Mouse (Mus musculus): Measurements from ENCODE around the gene Gm28035. TPM values are rescaled to one million over a fixed set of nuclear protein-coding genes. Genes with fewer than 3 reads are reported as not detected.
A peak's percentile ranks its signal among the peaks of the same experiment; 100 is the strongest.

Gene Gm28035
- polyA plus RNA-seq, 1 experiment, result 6.4 TPM

- Histone ChIP-seq H3K27me3 (replicated peaks; ENCODE audit: control insufficient read depth, insufficient read depth, low read length) (no peaks in the 10 kb centered on the region), H3K4me1 (ENCODE audit: control insufficient read depth, insufficient read depth, low read length) (peaks cover 10% of the 10 kb centered on the region), H3K4me3 (ENCODE audit: insufficient read depth, low read depth, low read length) (peak overlapping the region; percentile 89; the same call in 1 of the 2 replicates), H3K36me3 (ENCODE audit: control insufficient read depth, insufficient read depth, low read length) (no peaks in the 10 kb centered on the region), H3K27ac (ENCODE audit: insufficient read depth, low read depth, low read length) (no peak overlapping the region)
- WGBS, result 92% methylated on average over 5 of the region's 5 CpGs
- no peak for TF ChIP-seq CTCF (conservative IDR thresholded peaks at IDR 0.05; ENCODE audit: insufficient read depth, insufficient read length, low read depth, low read length)
- TF ChIP-seq POLR2A (IDR thresholded peaks at IDR 0.05; ENCODE audit: low read depth, low read length), result no peak
- no peak for DNase-seq
Measured at GRCm38 (mm10) chr2:30285004-30285403, 44.6 kb downstream of the Gm28035 start.

DNA sequence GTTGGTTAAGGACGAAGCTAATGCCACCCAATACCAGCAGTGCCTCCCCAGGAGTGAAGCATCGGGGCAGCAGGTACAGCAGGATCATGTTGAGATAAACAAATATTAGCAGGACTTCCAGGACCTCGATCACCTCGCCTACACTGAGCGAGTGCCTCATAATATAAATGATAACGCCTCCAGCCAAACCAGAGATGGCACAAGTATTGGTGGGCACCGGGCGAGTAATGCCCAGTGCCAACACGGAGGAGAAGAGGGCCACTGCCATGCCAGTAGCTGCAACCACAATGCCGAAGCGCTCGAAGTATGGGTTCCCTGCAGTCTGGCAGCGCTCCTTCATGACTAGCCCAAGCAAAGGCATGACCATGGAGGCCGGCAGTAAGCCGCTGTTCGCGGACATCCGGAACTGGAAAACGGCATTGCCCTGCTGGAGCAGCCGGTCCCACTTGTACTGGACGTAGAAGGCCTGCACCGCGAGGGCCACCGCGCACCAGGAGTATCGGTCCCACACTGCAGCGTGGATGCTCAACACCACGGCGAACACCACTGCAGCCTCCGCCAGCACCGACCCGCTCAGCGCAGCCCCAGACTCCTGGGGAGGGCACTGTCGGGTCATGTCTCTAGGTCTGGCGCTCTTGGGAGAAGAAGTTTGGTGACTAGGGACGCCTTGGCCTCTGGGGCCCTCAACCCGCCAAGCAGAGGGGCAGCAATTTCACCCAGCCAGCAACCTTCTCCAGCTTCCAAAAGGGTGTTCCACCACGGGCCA, 45.2 kb downstream of the Gm28035 start:
- Histone ChIP-seq H3K4me3 (ENCODE audit: insufficient read depth, low read depth, low read length) (peak overlapping the region; percentile 89), H3K27me3 (replicated peaks; ENCODE audit: control insufficient read depth, insufficient read depth, low read length) (no peaks in the 10 kb centered on the region), H3K4me1 (ENCODE audit: control insufficient read depth, insufficient read depth, low read length) (peaks cover 10% of the 10 kb centered on the region), H3K36me3 (ENCODE audit: control insufficient read depth, insufficient read depth, low read length) (no peaks in the 10 kb centered on the region), H3K27ac (ENCODE audit: insufficient read depth, low read depth, low read length) (peak overlapping the region; percentile 2; the same call in 1 of the 2 replicates)
- DNase-seq, result no peak
- no peak for TF ChIP-seq POLR2A (IDR thresholded peaks at IDR 0.05; ENCODE audit: low read depth, low read length)
- no peak for TF ChIP-seq CTCF (conservative IDR thresholded peaks at IDR 0.05; ENCODE audit: insufficient read depth, insufficient read length, low read depth, low read length)
- 12% methylated on average over 38 of the region's 38 CpGs for WGBS

- WGBS, result under 1% methylated on average over 66 of the region's 68 CpGs
- H3K27me3 ChIP-seq (replicated peaks; ENCODE audit: control insufficient read depth, insufficient read depth, low read length), result no peaks in the 10 kb centered on the region
- H3K27ac ChIP-seq (ENCODE audit: insufficient read depth, low read depth, low read length), result peak within 1 kb of the TSS; percentile 2; the same call in 1 of the 2 replicates
- H3K4me3 ChIP-seq (ENCODE audit: insufficient read depth, low read depth, low read length), result peak within 1 kb of the TSS; percentile 89
- H3K36me3 ChIP-seq (ENCODE audit: control insufficient read depth, insufficient read depth, low read length), result no peaks in the 10 kb centered on the region
- H3K4me1 ChIP-seq (ENCODE audit: control insufficient read depth, insufficient read depth, low read length), result peaks cover 10% of the 10 kb centered on the region
- TF ChIP-seq POLR2A (IDR thresholded peaks at IDR 0.05; ENCODE audit: low read depth, low read length) (peak; percentile 66), CTCF (conservative IDR thresholded peaks at IDR 0.05; ENCODE audit: insufficient read depth, insufficient read length, low read depth, low read length) (no peak)
- DNase-seq, result peak; percentile 97
Measured at GRCm38 (mm10) chr2:30286192-30287026, 46.0 kb downstream of the Gm28035 start, which contains the start of the genes Dolk and Nup188. Gene Dolk, minus strand, starts transcription at chr2:30286334. Gene Nup188, plus strand, starts transcription at chr2:30286397.

GRCm38 (mm10) chr2:30287027-30287373, 46.6 kb downstream of the Gm28035 start:
- H3K4me3 ChIP-seq (ENCODE audit: insufficient read depth, low read depth, low read length), result peak overlapping the region; percentile 89
- peak; percentile 22 for DNase-seq
- TF ChIP-seq CTCF (conservative IDR thresholded peaks at IDR 0.05; ENCODE audit: insufficient read depth, insufficient read length, low read depth, low read length) (no peak), POLR2A (IDR thresholded peaks at IDR 0.05; ENCODE audit: low read depth, low read length) (no peak)
- WGBS, result 2% methylated on average over 10 of the region's 10 CpGs
- peaks cover 10% of the 10 kb centered on the region for H3K4me1 ChIP-seq (ENCODE audit: control insufficient read depth, insufficient read depth, low read length)
- H3K36me3 ChIP-seq (ENCODE audit: control insufficient read depth, insufficient read depth, low read length), result no peaks in the 10 kb centered on the region
- no peaks in the 10 kb centered on the region for H3K27me3 ChIP-seq (replicated peaks; ENCODE audit: control insufficient read depth, insufficient read depth, low read length)
- no peak overlapping the region for H3K27ac ChIP-seq (ENCODE audit: insufficient read depth, low read depth, low read length)

- Histone ChIP-seq H3K27me3 (replicated peaks; ENCODE audit: control insufficient read depth, insufficient read depth, low read length) (no peaks in the 10 kb centered on the region), H3K36me3 (ENCODE audit: control insufficient read depth, insufficient read depth, low read length) (peaks cover 1% of the 10 kb centered on the region; the same call in 1 of the 2 replicates), H3K4me1 (ENCODE audit: control insufficient read depth, insufficient read depth, low read length) (no peaks in the 10 kb centered on the region), H3K4me3 (ENCODE audit: insufficient read depth, low read depth, low read length) (no peak overlapping the region), H3K27ac (ENCODE audit: insufficient read depth, low read depth, low read length) (no peak overlapping the region)
- 74% methylated on average over 3 of the region's 3 CpGs for WGBS
- peak; percentile 31 for DNase-seq
- no peak for TF ChIP-seq POLR2A (IDR thresholded peaks at IDR 0.05; ENCODE audit: low read depth, low read length)
- TF ChIP-seq CTCF (conservative IDR thresholded peaks at IDR 0.05; ENCODE audit: insufficient read depth, insufficient read length, low read depth, low read length), result peak; percentile 33; the same call in 1 of the 2 replicates
Measured at GRCm38 (mm10) chr2:30299525-30299924, 59.2 kb downstream of the Gm28035 start.

DNA sequence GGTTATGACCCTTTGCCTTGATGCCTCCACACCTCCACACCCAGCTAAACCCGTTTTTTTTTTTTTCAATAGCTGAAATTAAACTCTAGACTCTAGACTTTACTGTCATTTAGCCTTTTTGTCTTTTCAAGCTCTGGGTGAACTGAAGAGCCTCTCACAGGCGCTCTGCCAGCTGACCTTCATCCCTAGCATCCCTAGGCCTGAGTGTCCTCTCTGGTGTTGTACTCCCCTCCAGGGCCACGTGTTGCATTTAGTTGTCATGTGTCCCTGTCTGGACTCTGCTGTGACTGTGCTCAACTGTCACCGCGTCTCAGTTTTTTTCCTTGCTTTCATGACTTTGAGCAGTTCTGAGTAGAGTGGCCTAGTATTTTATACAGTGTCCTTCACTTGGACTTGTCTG, 59.6 kb downstream of the Gm28035 start:
- no peak for TF ChIP-seq CTCF (conservative IDR thresholded peaks at IDR 0.05; ENCODE audit: insufficient read depth, insufficient read length, low read depth, low read length)
- no peak for TF ChIP-seq POLR2A (IDR thresholded peaks at IDR 0.05; ENCODE audit: low read depth, low read length)
- H3K4me1 ChIP-seq (ENCODE audit: control insufficient read depth, insufficient read depth, low read length), result no peaks in the 10 kb centered on the region
- peak; percentile 32 for DNase-seq
- no peak overlapping the region for H3K27ac ChIP-seq (ENCODE audit: insufficient read depth, low read depth, low read length)
- H3K27me3 ChIP-seq (replicated peaks; ENCODE audit: control insufficient read depth, insufficient read depth, low read length), result no peaks in the 10 kb centered on the region
- H3K36me3 ChIP-seq (ENCODE audit: control insufficient read depth, insufficient read depth, low read length), result peaks cover 1% of the 10 kb centered on the region; the same call in 1 of the 2 replicates
- H3K4me3 ChIP-seq (ENCODE audit: insufficient read depth, low read depth, low read length), result no peak overlapping the region
- WGBS, result 74% methylated on average over 5 of the region's 5 CpGs

DNA sequence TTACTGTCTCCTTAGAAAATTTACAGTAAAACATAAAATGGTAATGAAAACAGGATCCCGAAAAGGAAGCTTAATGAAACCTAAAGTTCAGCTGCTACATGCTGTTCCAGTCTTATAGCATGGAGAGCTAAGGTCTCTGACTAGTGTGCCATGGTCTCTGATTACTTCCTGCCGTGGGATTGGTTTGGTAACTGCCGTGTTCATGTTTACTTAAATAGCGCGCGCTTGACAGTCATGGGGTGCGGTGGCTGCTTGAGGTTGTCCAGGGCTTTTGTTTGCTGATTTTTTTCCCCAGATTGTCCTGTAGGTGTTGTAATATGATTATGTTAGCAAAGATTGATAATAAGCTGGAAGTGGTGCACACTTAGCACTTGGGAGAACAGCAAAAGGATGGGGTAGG, 65.7 kb downstream of the Gm28035 start:
- no peak for TF ChIP-seq CTCF (conservative IDR thresholded peaks at IDR 0.05; ENCODE audit: insufficient read depth, insufficient read length, low read depth, low read length)
- TF ChIP-seq POLR2A (IDR thresholded peaks at IDR 0.05; ENCODE audit: low read depth, low read length), result no peak
- no peak overlapping the region for H3K4me3 ChIP-seq (ENCODE audit: insufficient read depth, low read depth, low read length)
- DNase-seq, result no peak
- no peak overlapping the region for H3K27ac ChIP-seq (ENCODE audit: insufficient read depth, low read depth, low read length)
- H3K36me3 ChIP-seq (ENCODE audit: control insufficient read depth, insufficient read depth, low read length), result peaks cover 2% of the 10 kb centered on the region
- no peaks in the 10 kb centered on the region for H3K4me1 ChIP-seq (ENCODE audit: control insufficient read depth, insufficient read depth, low read length)
- H3K27me3 ChIP-seq (replicated peaks; ENCODE audit: control insufficient read depth, insufficient read depth, low read length), result no peaks in the 10 kb centered on the region
- 94% methylated on average over 7 of the region's 7 CpGs for WGBS
